Mouse (Mus musculus) c-Kit-positive CD71-negative TER-119-negative erythroid progenitor cells, embryonic 14.5 days (primary cell): ENCODE measurements around the gene Gpc6.

ENCODE experiments used
- DNase-seq: peaks from one replicate; pipeline ENCODE4 v3.0.0-alpha.2; 2013; ENCODE audit warnings: low read depth

Gpc6 gene

GRCm38 (mm10) chr14:117625100-117625710, 700.1 kb downstream of the Gpc6 start:
- peak; percentile 38 for DNase-seq

GRCm38 (mm10) chr14:117634238-117634940, 709.3 kb downstream of the Gpc6 start:
- no peak for DNase-seq

GRCm38 (mm10) chr14:117641853-117642252, 716.7 kb downstream of the Gpc6 start:
- no peak for DNase-seq

- no peak for DNase-seq
Measured at GRCm38 (mm10) chr14:117643069-117643468, 718.0 kb downstream of the Gpc6 start.

- DNase-seq: no peak
Measured at GRCm38 (mm10) chr14:117648199-117648960, 723.3 kb downstream of the Gpc6 start.

GRCm38 (mm10) chr14:117650141-117650540, 725.0 kb downstream of the Gpc6 start:
- no peak for DNase-seq

- no peak for DNase-seq
Measured at GRCm38 (mm10) chr14:117651271-117651670, 726.2 kb downstream of the Gpc6 start.

- no peak for DNase-seq
Measured at GRCm38 (mm10) chr14:117651938-117652337, 726.8 kb downstream of the Gpc6 start.

GRCm38 (mm10) chr14:117655382-117655781, 730.3 kb downstream of the Gpc6 start:
- DNase-seq: no peak

- no peak for DNase-seq
Measured at GRCm38 (mm10) chr14:117659198-117659761, 734.2 kb downstream of the Gpc6 start.

- no peak for DNase-seq
Measured at GRCm38 (mm10) chr14:117662261-117662660, 737.1 kb downstream of the Gpc6 start.

GRCm38 (mm10) chr14:117664796-117665195, 739.7 kb downstream of the Gpc6 start:
- DNase-seq: no peak

- DNase-seq: no peak
Measured at GRCm38 (mm10) chr14:117666126-117666525, 741.0 kb downstream of the Gpc6 start.

GRCm38 (mm10) chr14:117673541-117673940, 748.4 kb downstream of the Gpc6 start:
- DNase-seq: no peak

- DNase-seq: no peak
Measured at GRCm38 (mm10) chr14:117674482-117674881, 749.4 kb downstream of the Gpc6 start.

- DNase-seq: no peak
Measured at GRCm38 (mm10) chr14:117679926-117680325, 754.8 kb downstream of the Gpc6 start.

GRCm38 (mm10) chr14:117681321-117681921, 756.3 kb downstream of the Gpc6 start:
- DNase-seq: no peak

- no peak for DNase-seq
Measured at GRCm38 (mm10) chr14:117683149-117683548, 758.0 kb downstream of the Gpc6 start.

- no peak for DNase-seq
Measured at GRCm38 (mm10) chr14:117689848-117690247, 764.7 kb downstream of the Gpc6 start.

- no peak for DNase-seq
Measured at GRCm38 (mm10) chr14:117695565-117695964, 770.5 kb downstream of the Gpc6 start.

GRCm38 (mm10) chr14:117700670-117701280, 775.7 kb downstream of the Gpc6 start:
- DNase-seq: no peak

GRCm38 (mm10) chr14:117708817-117709216, 783.7 kb downstream of the Gpc6 start:
- no peak for DNase-seq
